Mouse (Mus musculus): ENCODE measurements around the gene Rtl5.

- TF ChIP-seq CTCF (IDR thresholded peaks at IDR 0.05; ENCODE audit: low read depth, low read length) (no peak), POLR2A (IDR thresholded peaks at IDR 0.05; ENCODE audit: extremely low read depth, insufficient read depth, low read length) (no peak)
Observed at GRCm38 (mm10) chrX:102031851-102032250, 39.3 kb downstream of the Rtl5 start.
